Mouse (Mus musculus) hindbrain, embryonic 13.5 days (tissue): ENCODE results near the gene Dglucy. TPM values are rescaled to one million over a fixed set of nuclear protein-coding genes. Genes with fewer than 3 reads are reported as not detected.

Experiments
- ATAC-seq: fragments of 200-750 bp; cut with Nextera tagmentation; 2 replicates; pipeline ENCODE4 v1.8.0; 2017; ENCODE audit warnings: moderate TSS enrichment; ENCODE audit not compliant: low FRiP score
- H3K27ac ChIP-seq: fragments of 300-500 bp; sonication (generic); 2 replicates; pipeline ENCODE4 v1.5.1; 2015; ENCODE audit warnings: inconsistent platforms, mild to moderate bottlenecking, moderate library complexity
- H3K27me3 ChIP-seq: fragments of 300-500 bp; sonication (generic); 2 replicates; pipeline ENCODE4 v1.6.1; 2015; ENCODE audit warnings: mild to moderate bottlenecking, inconsistent platforms
- H3K36me3 ChIP-seq: fragments of 300-500 bp; sonication (generic); 2 replicates; pipeline ENCODE4 v1.6.1; 2015; ENCODE audit warnings: mild to moderate bottlenecking, inconsistent platforms
- H3K4me1 ChIP-seq: fragments of 300-500 bp; sonication (generic); replicated peaks from 2 replicates; pipeline ENCODE4 v1.6.1; 2015; ENCODE audit warnings: inconsistent platforms
- H3K4me2 ChIP-seq: fragments of 300-500 bp; sonication (generic); 2 replicates; pipeline ENCODE4 v1.6.1; 2015; ENCODE audit warnings: inconsistent platforms, mild to moderate bottlenecking, moderate library complexity
- H3K4me3 ChIP-seq: fragments of 300-500 bp; sonication (generic); 2 replicates; pipeline ENCODE4 v1.5.1; 2015; ENCODE audit warnings: mild to moderate bottlenecking, inconsistent platforms
- H3K9ac ChIP-seq: fragments of 300-500 bp; sonication (generic); 2 replicates; pipeline ENCODE4 v1.6.1; 2015; ENCODE audit warnings: mild to moderate bottlenecking, inconsistent platforms
- H3K9me3 ChIP-seq: fragments of 300-500 bp; sonication (generic); 2 replicates; pipeline ENCODE4 v1.6.1; 2016; ENCODE audit warnings: inconsistent platforms
- WGBS: fragments of 180-500 bp; shearing (Covaris S2); methylation state at CpG from one replicate; pipeline ENCODE4 v1.1.7; 2015; 5-methylcytosine and 5-hydroxymethylcytosine counted together
- polyA plus RNA-seq: library from polyadenylated mRNA; unstranded; fragments of >200 nt; fragmentation: Nextera tagmentation; extraction: Ambion mirVana; gene quantifications from 2 replicates; pipeline ENCODE4 v1.2.1, GENCODE M21; 2015

Dglucy gene
- polyA plus RNA-seq, 1 experiment from 2014 or later: 1.9 TPM

GRCm38 (mm10) chr12:100852370-100852769 is 73.5 kb downstream of the Dglucy start:
- Histone ChIP-seq H3K36me3 (no peaks in the 10 kb centered on the region), H3K4me3 (no peak overlapping the region), H3K27me3 (no peaks in the 10 kb centered on the region), H3K27ac (no peak overlapping the region), H3K9me3 (no peaks in the 10 kb centered on the region), H3K4me2 (no peak overlapping the region), H3K9ac (no peak overlapping the region), H3K4me1 (peaks cover 3% of the 10 kb centered on the region)
- no peak for ATAC-seq
- 88% methylated on average over 3 of the region's 3 CpGs for WGBS

GRCm38 (mm10) chr12:100856337-100856736 is 77.5 kb downstream of the Dglucy start:
- no peak overlapping the region for H3K27ac ChIP-seq
- WGBS: 89% methylated on average over 2 of the region's 2 CpGs
- H3K4me3 ChIP-seq: no peak overlapping the region
- no peak overlapping the region for H3K9ac ChIP-seq
- ATAC-seq: no peak
- no peak overlapping the region for H3K4me2 ChIP-seq
- H3K36me3 ChIP-seq: no peaks in the 10 kb centered on the region
- no peaks in the 10 kb centered on the region for H3K4me1 ChIP-seq
- H3K9me3 ChIP-seq: peaks cover 3% of the 10 kb centered on the region; the same call in 1 of the 2 replicates
- H3K27me3 ChIP-seq: no peaks in the 10 kb centered on the region

GRCm38 (mm10) chr12:100857791-100858190 is 78.9 kb downstream of the Dglucy start:
- H3K36me3 ChIP-seq: no peaks in the 10 kb centered on the region
- H3K27ac ChIP-seq: no peak overlapping the region
- H3K9me3 ChIP-seq: peaks cover 3% of the 10 kb centered on the region; the same call in 1 of the 2 replicates
- no peak overlapping the region for H3K4me3 ChIP-seq
- no peak overlapping the region for H3K4me2 ChIP-seq
- no peaks in the 10 kb centered on the region for H3K4me1 ChIP-seq
- no peak for ATAC-seq
- no peaks in the 10 kb centered on the region for H3K27me3 ChIP-seq
- whole genome bisulfite sequencing: 85% methylated on average over 7 of the region's 7 CpGs
- H3K9ac ChIP-seq: no peak overlapping the region

- no peaks in the 10 kb centered on the region for H3K36me3 ChIP-seq
- no peaks in the 10 kb centered on the region for H3K27me3 ChIP-seq
- WGBS: 88% methylated on average over 3 of the region's 3 CpGs
- no peak overlapping the region for H3K4me2 ChIP-seq
- no peak for ATAC-seq
- peaks cover 3% of the 10 kb centered on the region; the same call in 1 of the 2 replicates for H3K9me3 ChIP-seq
- H3K9ac ChIP-seq: no peak overlapping the region
- no peak overlapping the region for H3K27ac ChIP-seq
- H3K4me3 ChIP-seq: no peak overlapping the region
- H3K4me1 ChIP-seq: peaks cover 6% of the 10 kb centered on the region
Observed at GRCm38 (mm10) chr12:100862272-100862671, 83.4 kb downstream of the Dglucy start.

GRCm38 (mm10) chr12:100862856-100863446 is 84.1 kb downstream of the Dglucy start:
- Histone ChIP-seq H3K9ac (no peak overlapping the region), H3K9me3 (peaks cover 3% of the 10 kb centered on the region; the same call in 1 of the 2 replicates), H3K4me2 (no peak overlapping the region), H3K27me3 (no peaks in the 10 kb centered on the region), H3K4me3 (no peak overlapping the region), H3K27ac (no peak overlapping the region), H3K4me1 (peaks cover 6% of the 10 kb centered on the region), H3K36me3 (no peaks in the 10 kb centered on the region)
- ATAC-seq: no peak
- 97% methylated on average over 3 of the region's 3 CpGs for WGBS

- Histone ChIP-seq H3K27ac (no peak overlapping the region), H3K27me3 (no peaks in the 10 kb centered on the region)
Observed at GRCm38 (mm10) chr12:100865072-100865471, 86.2 kb downstream of the Dglucy start.

GRCm38 (mm10) chr12:100865509-100866078 is 86.7 kb downstream of the Dglucy start:
- Histone ChIP-seq H3K36me3 (0 out of 2 replicates have a peak, but pooled peaks cover 3% of the 10 kb centered on the region), H3K27ac (no peak overlapping the region), H3K9ac (no peak overlapping the region), H3K27me3 (no peaks in the 10 kb centered on the region), H3K4me1 (peaks cover 6% of the 10 kb centered on the region), H3K4me2 (no peak overlapping the region), H3K9me3 (peaks cover 3% of the 10 kb centered on the region; the same call in 1 of the 2 replicates), H3K4me3 (no peak overlapping the region)
- WGBS: 57% methylated on average over 11 of the region's 11 CpGs
- ATAC-seq: peak; percentile 52; the same call in 1 of the 2 replicates

More at GRCm38 (mm10) chr12:100865072-100865471, 86.2 kb downstream of the Dglucy start:
- Histone ChIP-seq H3K4me1 (peaks cover 6% of the 10 kb centered on the region), H3K4me2 (no peak overlapping the region), H3K9me3 (peaks cover 6% of the 10 kb centered on the region; the same call in 1 of the 2 replicates), H3K4me3 (no peak overlapping the region), H3K36me3 (0 out of 2 replicates have a peak, but pooled peaks cover 3% of the 10 kb centered on the region), H3K9ac (no peak overlapping the region)
- ATAC-seq: no peak

GRCm38 (mm10) chr12:100867097-100867496 is 88.2 kb downstream of the Dglucy start:
- no peak overlapping the region for H3K4me3 ChIP-seq
- H3K4me2 ChIP-seq: no peak overlapping the region
- H3K9ac ChIP-seq: no peak overlapping the region
- 93% methylated on average over 8 of the region's 8 CpGs for WGBS
- H3K27me3 ChIP-seq: no peaks in the 10 kb centered on the region
- H3K36me3 ChIP-seq: 0 out of 2 replicates have a peak, but pooled peaks cover 3% of the 10 kb centered on the region
- H3K9me3 ChIP-seq: peaks cover 3% of the 10 kb centered on the region; the same call in 1 of the 2 replicates
- H3K4me1 ChIP-seq: peaks cover 6% of the 10 kb centered on the region
- H3K27ac ChIP-seq: no peak overlapping the region
- no peak for ATAC-seq

- H3K9me3 ChIP-seq: peaks cover 3% of the 10 kb centered on the region; the same call in 1 of the 2 replicates
- H3K4me2 ChIP-seq: no peak overlapping the region
- H3K27ac ChIP-seq: no peak overlapping the region
- H3K4me3 ChIP-seq: no peak overlapping the region
- WGBS: 52% methylated on average over 4 of the region's 4 CpGs
- ATAC-seq: no peak
- H3K4me1 ChIP-seq: peaks cover 6% of the 10 kb centered on the region
- H3K9ac ChIP-seq: no peak overlapping the region
- 0 out of 2 replicates have a peak, but pooled peaks cover 3% of the 10 kb centered on the region for H3K36me3 ChIP-seq
- no peaks in the 10 kb centered on the region for H3K27me3 ChIP-seq
Observed at GRCm38 (mm10) chr12:100868049-100868622, 89.3 kb downstream of the Dglucy start.

GRCm38 (mm10) chr12:100871234-100871633 is 92.4 kb downstream of the Dglucy start:
- peaks cover 3% of the 10 kb centered on the region; the same call in 1 of the 2 replicates for H3K9me3 ChIP-seq
- no peak overlapping the region for H3K4me2 ChIP-seq
- H3K27me3 ChIP-seq: no peaks in the 10 kb centered on the region
- H3K4me3 ChIP-seq: no peak overlapping the region
- no peak overlapping the region for H3K9ac ChIP-seq
- H3K4me1 ChIP-seq: no peaks in the 10 kb centered on the region
- no peak for ATAC-seq
- no peak overlapping the region for H3K27ac ChIP-seq
- H3K36me3 ChIP-seq: 0 out of 2 replicates have a peak, but pooled peaks cover 3% of the 10 kb centered on the region
- WGBS: 94% methylated on average over 6 of the region's 6 CpGs

GRCm38 (mm10) chr12:100871841-100872240 is 93.0 kb downstream of the Dglucy start:
- no peak overlapping the region for H3K9ac ChIP-seq
- 91% methylated on average over 2 of the region's 2 CpGs for WGBS

GRCm38 (mm10) chr12:100873612-100874011 is 94.8 kb downstream of the Dglucy start:
- no peak overlapping the region for H3K27ac ChIP-seq
- H3K9ac ChIP-seq: no peak overlapping the region
- no peaks in the 10 kb centered on the region for H3K27me3 ChIP-seq
- WGBS: 76% methylated on average over 3 of the region's 3 CpGs
- ATAC-seq: no peak
- H3K36me3 ChIP-seq: 0 out of 2 replicates have a peak, but pooled peaks cover 3% of the 10 kb centered on the region
- H3K9me3 ChIP-seq: peaks cover 3% of the 10 kb centered on the region; the same call in 1 of the 2 replicates
- no peaks in the 10 kb centered on the region for H3K4me1 ChIP-seq
- H3K4me3 ChIP-seq: no peak overlapping the region
- no peak overlapping the region for H3K4me2 ChIP-seq

More at GRCm38 (mm10) chr12:100871841-100872240, 93.0 kb downstream of the Dglucy start:
- Histone ChIP-seq H3K4me2 (no peak overlapping the region), H3K36me3 (0 out of 2 replicates have a peak, but pooled peaks cover 3% of the 10 kb centered on the region), H3K27me3 (no peaks in the 10 kb centered on the region), H3K27ac (no peak overlapping the region), H3K4me3 (no peak overlapping the region), H3K9me3 (peaks cover 3% of the 10 kb centered on the region; the same call in 1 of the 2 replicates), H3K4me1 (no peaks in the 10 kb centered on the region)
- no peak for ATAC-seq
